Mouse (Mus musculus): ENCODE data around the gene Carnmt1.

GRCm38 (mm10) chr19:18630221-18631119 is 40.1 kb upstream of the Carnmt1 start:
- TF ChIP-seq CTCF (IDR thresholded peaks at IDR 0.05; ENCODE audit: low read depth) = no peak
- no peak for TF ChIP-seq EP300 (optimal IDR thresholded peaks at IDR 0.05)
